Mouse (Mus musculus) thymus, postnatal 4 days (tissue): Measurements from ENCODE around the gene Atp2b2.

Experiments used
- DNase-seq: peaks from one replicate; pipeline ENCODE4 v3.0.0; 2021

Gene Atp2b2

DNA sequence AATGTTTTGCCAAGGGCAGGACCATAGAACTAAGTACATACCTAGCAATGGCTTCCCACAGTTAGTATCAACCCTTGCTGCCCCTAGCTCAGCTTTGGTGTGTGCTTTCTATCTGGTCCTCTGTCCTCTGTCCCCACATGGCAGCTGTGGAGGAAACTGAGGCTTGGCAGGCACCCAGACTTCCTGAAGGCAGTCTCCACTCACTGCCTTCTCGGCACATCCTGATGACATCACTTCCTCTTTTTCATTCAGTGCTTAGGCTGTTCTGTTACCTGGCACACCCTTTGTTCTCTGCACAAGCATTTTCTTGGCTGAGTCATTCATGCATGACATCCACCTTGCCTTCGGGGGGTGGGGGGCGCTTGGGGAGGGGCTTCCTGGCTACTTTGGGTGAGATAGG, 38.6 kb downstream of the Atp2b2 start:
- DNase-seq: no peak

DNA sequence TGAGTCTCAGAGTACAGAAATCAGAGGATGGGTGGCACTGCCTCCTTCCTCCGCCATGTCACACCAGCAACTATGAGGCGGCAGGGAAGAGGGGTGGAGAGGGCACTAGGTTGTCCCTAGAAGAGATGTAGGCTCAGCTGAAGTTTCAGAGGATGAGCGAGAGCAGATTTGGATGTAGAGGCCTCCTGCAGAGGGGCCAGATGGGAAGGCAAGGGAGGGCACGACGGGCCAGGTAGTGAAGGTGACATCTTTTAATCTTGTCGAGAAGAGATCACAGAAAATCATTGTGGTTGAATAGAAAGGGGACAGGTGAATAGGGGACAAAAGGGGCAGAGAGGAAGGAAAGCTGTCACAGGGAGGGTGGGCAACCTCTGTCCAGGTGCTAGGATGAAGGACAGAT, 41.5 kb downstream of the Atp2b2 start:
- DNase-seq: no peak

DNA sequence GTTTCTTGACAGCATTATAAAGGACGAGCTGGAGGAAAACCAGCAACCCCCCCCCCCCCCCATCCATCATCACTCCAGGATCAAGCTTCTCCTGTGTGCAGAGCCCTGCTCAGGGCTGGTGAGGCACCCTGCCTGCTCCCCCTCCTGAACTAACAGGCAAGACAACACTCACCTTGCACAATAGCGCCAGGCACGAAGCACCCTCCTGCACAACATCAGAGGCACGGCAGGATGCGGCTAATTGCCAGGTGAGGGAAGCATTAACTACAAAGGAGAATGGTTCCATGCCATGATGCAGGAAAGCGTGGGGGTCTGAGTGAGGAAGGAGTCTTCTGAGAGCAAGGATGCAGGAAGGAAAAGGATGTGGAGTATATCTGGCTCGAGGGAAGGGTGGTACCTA, 42.1 kb downstream of the Atp2b2 start:
- no peak for DNase-seq

DNA sequence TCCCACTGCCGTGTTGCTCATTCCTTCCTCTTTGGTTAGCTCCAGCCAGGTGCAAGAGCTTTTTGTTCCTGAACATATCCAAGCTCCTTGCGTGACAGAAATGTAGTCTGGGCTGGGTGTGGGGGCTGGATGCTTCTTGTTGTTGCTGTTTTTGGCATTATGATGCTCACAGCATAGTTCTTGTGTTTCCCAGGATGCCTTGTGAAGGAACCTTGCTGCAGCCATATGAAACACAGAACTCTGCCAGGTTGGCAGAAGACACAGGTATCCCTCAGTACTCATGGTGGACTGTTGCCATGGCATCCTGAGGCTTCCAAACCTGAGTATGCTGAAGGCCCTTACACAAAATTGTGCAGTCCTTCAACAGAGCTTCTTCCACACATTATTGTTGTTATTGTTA, 44.0 kb downstream of the Atp2b2 start:
- no peak for DNase-seq

DNA sequence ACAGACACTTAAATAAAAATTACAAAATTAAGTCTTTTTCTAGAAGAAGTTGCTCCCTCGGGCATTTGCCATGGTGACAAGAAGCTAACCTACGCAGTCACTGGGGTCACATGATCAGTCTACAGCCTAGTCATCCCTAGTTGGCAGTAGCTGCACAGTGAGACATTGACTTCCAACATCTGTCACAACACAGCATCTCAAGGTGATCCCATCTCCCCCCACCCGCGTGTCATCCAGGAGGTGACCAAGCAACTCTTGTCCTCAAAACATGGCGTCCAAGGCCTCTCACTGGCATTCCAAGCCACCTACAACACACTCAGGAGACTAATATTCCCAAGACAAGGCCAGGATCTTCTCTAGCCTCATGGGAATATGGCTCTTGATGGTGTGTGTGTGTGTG, 48.2 kb downstream of the Atp2b2 start:
- no peak for DNase-seq

DNA sequence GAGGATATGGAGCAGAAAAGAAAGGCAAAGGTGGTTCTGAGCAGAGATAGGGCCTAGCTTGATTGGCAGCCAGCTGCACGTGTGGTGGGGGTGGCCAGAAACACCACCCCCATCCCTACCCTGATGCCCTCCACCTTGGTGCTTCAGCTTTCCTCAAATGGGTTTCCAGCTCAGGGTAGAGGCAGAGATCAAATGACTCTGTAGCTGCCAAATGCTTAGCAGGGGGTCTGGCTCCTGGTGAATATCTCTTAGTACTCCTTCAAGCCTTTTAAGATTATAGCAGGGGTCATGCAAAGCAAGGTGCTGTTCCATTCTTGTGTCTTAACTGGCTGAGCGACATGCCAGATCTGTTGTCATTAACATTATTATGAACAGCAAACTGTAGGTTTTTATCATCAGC, 50.3 kb downstream of the Atp2b2 start:
- DNase-seq: no peak

DNA sequence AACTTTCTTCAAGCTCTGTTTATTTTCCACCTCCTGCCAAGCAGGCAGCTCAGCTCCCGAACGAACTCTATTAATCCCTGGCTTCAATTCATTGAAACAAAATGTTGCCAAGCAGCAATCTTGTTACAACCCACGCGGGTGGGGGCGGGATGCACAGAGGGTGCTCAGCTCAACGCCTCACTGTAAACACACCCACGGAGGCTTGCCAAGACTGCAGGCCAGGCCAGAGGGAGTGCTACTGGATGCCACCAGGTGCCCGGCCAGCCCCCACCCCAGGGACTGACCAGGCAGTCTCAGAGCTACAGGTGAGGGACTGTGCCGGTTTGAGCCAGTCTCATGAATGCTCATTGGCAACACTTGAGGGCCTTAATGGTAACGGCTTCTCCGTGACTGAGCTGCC, 50.9 kb downstream of the Atp2b2 start:
- DNase-seq: no peak

DNA sequence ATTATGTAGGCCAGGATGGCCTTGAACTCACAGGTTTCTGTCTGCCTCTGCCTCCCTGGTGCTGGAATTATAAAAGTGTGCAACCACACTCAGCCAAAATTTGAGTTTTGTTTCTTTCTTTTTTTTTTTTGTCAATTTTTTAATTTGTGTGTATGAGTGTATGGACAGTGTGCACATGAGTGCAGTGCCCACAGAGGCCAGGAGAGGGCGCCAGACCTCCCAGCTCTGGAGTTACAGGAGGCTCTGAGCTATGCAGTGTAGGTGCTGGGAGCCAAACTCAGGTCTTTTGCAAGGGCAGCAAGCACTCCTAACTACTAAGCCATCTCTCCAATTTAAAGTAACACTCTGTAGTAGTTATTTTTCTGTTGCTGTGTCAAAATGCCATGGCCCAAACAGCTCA, 52.4 kb downstream of the Atp2b2 start:
- no peak for DNase-seq

DNA sequence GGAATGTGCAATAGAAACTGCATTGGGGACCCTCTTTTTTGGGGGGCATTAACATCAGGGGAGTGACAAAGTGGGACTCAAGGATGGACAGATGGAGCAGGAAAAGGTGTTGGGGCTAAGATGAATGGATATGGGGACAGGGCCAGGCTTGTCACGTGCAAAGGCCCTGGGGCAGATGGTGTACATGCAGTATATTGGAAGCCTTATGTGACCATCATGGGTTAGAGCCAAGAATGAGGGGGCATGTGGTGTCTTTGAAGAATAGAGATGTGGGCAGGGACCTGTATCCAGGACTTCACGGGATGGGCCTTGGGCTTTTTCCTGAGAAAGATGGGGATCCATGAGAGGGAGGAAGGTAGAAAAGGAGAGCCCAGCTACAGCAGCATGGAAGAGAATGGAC, 53.9 kb downstream of the Atp2b2 start:
- DNase-seq: no peak

DNA sequence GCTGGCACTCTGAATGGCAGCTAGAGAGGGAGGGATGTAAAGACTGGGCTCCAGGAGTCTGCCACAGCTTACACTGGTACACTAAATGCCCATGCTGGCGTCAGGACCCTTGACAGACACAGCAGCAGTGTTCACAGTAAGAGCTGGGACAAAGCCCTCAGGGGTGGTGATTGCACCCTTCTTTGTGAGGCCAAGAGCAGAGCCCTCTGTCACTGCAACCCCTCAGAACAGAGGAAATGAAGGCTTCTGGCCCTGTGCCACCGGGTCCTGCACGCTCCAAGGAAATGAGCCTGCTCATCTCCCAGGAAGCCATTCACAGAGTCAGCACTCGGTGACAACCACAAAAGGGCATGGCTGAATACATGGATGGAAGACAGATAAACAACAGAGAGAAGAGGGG, 55.7 kb downstream of the Atp2b2 start:
- DNase-seq: no peak

DNA sequence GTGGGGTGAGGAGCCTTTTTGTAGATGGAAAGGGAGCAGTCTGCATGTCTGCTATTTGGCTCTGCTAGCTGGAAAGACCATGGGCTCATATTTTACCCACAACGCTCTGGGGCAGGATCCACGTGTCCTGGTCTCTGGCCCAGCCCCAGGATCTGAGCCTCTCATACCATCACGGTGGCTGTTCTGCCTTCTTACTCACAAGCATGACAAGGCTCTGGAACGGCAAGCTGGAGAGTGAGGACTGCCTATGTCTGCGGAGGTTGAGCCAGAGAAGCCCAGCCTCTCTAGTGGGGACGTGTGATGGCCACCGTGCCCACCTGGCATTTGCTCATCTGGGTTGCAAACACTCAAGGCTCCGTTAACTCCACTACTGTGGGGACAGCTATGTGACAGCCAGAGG, 63.7 kb downstream of the Atp2b2 start:
- DNase-seq: no peak

DNA sequence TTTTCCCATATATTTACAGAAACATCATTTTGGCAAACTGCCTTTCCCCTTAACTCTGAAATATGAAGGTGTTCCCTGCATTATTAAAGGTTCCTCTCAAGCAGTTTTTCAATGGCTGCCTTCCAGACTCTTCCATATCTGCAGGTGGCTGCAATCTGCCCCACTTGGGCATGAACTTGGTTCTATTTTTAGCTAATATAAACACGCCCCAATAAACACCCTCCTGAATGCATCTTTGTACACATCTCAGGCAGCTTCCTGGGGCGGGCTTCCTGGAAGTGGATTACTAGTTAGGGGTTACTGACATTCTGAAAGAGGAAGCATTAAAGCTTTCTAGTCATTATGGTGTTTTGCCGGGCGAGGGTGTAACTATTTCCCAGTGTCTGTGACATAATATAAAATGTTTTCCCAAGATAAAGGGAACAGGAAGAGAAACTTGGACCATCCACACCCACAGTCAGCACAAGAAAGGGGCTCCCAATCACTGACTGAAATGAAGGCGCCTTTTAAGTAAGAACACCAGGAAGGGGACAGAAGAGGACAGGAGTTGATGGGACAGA, 64.2 kb downstream of the Atp2b2 start:
- DNase-seq: no peak

DNA sequence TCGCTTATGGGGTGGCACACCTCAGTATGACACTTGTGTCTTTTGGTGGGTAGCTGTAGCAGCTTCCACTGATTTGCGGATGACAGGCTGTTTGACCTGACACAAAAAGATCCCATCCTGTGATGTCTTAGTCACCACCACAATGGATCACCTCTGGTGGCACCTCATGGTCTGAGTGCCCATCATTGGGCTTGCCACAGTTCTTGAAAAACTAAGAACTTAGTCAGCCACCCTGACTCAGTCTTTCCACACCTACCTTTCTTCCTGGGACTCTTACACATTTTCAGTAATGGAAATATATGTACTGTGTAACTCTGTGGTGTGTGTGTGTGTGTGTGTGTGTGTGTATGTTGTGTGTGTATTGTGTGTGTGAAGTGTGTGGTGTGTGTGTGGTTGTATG, 71.5 kb downstream of the Atp2b2 start:
- no peak for DNase-seq

DNA sequence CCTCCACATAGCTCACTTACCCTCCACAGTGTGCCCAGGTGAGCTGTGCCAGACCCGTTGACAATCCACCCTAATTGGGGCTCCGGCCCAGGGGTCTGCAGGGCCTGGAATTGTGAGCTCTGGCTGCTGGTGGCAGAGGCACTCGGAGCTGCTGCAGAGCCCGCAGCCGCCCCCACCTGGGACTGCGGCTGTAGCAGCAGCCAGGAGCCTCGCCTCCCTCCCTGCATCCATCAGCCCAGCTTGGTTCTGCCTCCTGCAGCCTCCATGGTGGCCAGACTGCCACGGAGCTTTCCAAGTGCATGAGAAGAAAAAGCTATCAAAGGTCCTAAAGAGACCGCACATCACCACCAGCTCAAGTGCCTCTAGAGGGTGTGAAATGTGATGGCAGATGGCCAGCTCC, 71.9 kb downstream of the Atp2b2 start:
- no peak for DNase-seq

DNA sequence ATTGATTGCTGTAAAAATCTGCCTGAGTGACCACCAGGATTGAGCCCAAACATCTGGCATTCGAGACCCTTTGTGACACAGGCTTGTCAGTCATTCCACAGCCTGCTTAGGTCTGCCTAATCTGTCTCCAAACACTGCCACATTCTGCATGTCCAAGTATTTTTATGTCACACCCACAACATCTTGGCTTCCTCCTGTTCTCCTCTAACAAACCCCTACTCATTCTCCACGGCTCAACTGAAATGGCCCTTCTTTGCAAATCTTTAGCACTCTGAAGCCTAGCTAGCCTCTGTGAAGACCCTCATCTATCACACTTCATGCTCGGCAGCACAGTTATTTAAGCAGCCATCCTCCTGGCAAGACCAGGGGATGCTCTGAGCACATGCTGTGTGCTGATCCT, 72.7 kb downstream of the Atp2b2 start:
- no peak for DNase-seq

DNA sequence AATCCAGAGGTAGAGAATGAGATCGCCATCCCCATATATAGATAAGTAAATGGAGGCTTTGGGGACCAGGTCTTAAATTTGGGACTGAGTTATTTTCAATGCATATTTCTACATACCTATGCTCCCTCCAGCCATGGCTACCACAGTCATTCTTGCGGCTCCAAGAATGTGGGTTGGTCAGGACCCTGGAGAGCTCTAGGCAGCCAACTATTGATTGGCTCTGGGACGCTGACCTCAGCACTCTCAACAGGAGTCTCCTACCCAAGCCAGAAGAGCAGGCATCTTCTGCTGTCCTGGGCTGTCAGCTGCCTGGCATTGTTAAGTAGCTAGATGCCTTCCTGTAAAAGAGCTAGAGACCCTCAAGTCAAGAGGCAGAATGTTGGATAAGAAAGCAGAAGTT, 79.6 kb downstream of the Atp2b2 start:
- peak; percentile 24 for DNase-seq

DNA sequence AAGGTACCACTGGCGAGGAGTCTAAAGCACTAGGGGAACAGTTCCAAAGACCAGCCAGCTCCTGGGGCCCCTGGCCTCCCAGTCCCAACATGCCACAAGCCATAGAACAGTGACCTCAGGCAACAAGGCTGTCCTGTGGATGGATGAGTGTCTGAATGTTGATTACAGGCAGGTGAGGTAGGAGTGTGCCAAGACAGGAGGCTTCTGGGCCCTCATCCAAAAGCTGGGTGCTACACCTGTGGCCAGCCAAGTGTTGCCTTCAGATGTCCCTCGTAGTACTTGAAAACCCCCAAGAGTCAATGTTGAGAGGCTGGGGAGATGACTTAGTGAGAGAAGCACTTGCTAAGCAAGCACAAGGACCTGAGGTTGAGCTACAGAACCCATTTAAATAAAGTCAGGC, 80.8 kb downstream of the Atp2b2 start:
- no peak for DNase-seq

DNA sequence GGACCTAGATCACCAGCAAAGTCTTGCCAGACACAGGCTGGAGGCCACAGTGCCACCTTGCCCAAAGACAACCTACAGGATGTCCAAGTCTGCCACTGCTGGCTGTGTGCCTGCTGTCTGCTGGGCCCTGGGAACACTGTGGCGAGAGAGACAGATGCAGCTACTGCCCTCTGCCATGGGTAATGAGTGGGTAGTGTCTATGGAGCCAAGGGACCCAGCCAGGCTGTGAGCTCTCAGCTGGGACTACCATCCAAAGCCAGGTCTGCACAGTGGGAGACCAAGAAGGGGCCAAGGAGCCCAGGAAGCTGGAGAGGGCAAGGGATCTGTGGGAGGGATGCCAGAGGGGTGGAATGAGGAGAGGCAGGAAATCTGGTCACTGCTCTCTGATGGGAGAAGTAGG, 83.1 kb downstream of the Atp2b2 start:
- no peak for DNase-seq

DNA sequence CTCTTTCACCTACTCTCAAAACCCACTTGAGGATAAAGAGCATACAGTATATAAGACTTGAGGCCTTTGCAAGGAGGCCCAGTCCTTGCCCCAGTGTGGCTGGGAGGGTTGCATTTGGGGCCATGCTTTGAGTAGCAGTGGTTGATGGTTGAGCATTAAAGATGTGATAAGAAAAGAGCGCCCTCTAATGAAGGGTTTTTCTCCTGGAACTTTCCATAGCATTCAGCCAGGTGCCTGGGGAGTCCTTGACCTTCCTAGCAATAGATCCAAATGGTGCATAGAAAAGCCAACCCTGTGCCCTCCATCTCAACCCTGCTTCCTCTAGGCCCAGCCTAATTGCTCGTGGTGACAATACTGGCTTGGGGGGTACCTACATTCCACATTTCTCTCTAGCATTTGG, 83.7 kb downstream of the Atp2b2 start:
- no peak for DNase-seq

DNA sequence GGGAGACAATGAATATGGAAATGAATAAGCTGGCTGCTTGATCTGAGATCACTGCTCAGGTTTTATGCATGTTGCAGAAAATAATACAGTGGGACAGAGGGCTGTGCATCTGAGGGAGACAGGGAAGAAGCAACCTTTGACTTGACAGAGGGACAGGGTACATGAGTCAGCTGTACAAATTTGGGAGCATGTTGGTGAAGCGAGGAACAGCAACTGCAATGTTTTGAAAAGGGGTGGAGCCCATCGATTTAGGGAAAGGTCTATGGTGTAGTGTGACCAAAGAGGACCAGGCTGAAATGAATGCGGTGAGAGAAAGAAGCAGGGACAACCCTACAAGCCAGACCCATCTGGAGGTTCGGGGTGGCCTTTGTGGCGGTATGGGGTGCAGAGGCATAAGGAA, 84.4 kb downstream of the Atp2b2 start:
- DNase-seq: no peak

DNA sequence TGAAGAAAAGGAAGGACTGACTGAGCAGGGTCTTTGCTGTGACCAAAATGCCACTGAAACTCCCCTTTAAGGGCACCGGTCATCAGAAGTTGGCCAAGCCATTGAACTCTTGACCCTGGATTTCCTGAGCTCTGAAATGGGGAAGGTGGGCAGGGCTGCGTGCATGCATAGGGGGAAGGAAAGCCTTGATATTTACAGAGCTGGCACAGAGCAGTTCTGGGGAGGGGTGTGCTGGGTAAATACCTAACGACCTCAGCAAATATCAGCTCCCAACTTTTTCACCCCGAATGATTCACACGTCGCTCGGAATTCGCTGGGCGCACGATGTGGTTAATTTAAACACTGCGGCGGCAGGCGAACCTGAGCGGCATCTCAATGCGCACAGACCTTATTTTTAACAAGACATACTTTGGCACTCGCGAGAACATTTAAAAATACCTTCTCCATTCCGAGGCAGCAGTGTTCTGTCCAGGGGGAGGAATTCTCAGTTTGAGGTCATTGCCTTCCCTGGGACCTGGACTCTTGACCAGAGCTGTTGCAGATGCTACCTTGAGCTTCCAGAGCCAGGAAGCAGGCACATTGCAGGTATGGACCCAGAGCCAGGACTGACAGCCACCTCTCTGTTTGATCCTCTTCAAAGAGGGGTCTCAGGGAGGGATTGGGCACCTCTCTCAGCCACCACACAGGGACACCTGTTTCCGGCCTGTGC, 85.0 kb downstream of the Atp2b2 start:
- no peak for DNase-seq

DNA sequence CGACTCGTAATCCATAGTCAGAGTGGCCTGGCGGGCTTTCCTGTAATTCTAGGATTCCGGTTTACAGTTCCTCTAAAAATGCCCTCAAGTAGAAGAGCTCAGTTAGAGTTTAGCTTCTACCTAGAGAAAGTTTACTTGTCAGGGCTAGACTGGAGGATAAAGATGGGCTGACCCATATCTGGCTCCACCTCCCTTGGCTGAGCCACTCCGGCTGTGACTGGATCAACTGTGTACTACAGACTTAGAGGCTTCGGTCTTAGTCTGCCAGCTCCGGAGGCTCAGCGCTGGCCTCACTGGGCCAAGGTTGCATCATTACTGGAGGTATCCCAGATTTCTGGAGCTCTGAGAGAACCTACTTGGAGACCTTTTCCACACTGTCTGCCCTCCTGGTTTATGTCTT, 94.9 kb downstream of the Atp2b2 start:
- no peak for DNase-seq

DNA sequence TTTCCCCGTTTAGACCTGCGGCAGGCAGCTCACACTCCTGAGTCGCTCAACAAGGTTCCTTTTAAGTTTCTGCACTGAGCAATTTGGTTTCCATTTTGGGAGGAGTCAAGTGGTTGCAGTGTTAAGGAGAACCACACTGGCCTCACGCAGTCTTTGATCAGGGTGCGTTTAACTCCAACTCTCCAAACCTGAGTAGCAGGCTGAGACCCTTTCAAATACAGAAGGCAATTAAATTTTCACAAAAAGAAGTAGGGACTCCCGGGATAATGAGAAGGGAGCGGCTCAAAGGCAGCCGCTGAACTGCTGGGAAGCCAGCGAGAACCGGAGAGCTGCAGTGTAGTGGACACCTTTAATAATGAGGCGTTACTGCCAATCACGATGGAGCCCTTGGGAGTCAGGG, 100.1 kb downstream of the Atp2b2 start:
- DNase-seq: no peak

DNA sequence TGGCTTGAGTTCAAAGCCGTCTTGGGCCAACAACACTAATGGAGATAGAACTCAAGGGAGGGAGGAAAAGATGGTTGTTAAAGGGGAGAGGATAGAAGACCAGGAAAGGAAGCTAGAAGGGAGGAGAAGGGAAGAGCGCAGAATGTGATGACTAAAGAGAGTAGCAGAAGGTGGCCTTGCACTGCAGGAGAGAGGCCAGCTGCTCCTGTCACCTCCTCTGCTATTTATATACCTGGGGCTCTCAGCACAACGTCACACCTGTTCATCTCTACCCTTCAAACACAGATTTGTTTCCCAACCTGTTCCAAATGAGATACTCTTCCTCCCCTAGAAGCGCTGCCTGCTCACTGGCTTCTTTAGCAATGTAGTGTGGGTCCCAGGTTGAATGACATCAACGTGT, 101.1 kb downstream of the Atp2b2 start:
- no peak for DNase-seq

DNA sequence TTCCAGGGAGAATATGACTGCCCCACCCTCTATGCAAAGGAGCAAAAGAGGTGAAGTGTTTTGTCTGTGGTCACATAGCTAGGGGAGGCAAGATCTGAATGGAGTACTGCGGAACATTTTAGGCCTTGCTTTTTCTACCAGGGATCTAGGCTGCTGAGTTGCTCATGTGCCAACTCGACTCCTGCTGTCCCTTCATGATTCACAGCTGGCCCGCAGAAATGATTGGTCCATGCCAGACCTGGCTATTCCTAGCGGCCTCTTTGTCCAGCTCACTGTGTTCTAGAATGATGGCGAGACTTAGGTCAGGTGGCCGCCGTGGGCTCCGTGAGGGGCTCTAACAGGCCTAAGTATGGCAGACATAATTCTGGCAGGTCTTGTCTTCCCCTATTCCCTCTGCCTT, 103.0 kb downstream of the Atp2b2 start:
- DNase-seq: no peak
